Mouse (Mus musculus) myocyte (in vitro differentiated cells): ENCODE measurements around the gene Gm3159.
"Not testable (repeated sequence)": the region's sequence is repeated elsewhere in the genome, so short reads cannot be mapped to it uniquely, and the experiment has no call there.

ENCODE experiments used
- E2F4 ChIP-seq: IDR thresholded peaks from one replicate; pipeline ENCODE4 v1.6.1; 2011; ENCODE audit warnings: mild to moderate bottlenecking, control low read depth, moderate library complexity; ENCODE audit not compliant: insufficient read depth
- MYOG ChIP-seq, 3 experiments: IDR thresholded peaks; one replicate each; pipeline ENCODE4 v1.6.1; 2011; ENCODE audit warnings: control low read depth in 2 of 3, low read depth in 2 of 3, mild to moderate bottlenecking in 2 of 3; ENCODE audit not compliant: insufficient read length in 2 of 3, control insufficient read depth in 1 of 3, insufficient read depth in 1 of 3
- POLR2A ChIP-seq: IDR thresholded peaks from one replicate; pipeline ENCODE4 v1.6.1; 2011; ENCODE audit warnings: low read depth, mild to moderate bottlenecking, control low read depth, moderate library complexity; ENCODE audit not compliant: insufficient read length
- REST ChIP-seq: IDR thresholded peaks from one replicate; pipeline ENCODE4 v1.6.1; 2011; ENCODE audit warnings: mild to moderate bottlenecking, control low read depth, moderate library complexity; ENCODE audit not compliant: insufficient read depth, insufficient read length
- TCF3 ChIP-seq: IDR thresholded peaks from one replicate; pipeline ENCODE4 v1.6.1; 2011; ENCODE audit warnings: low read depth, control low read depth; ENCODE audit not compliant: insufficient read length
- USF1 ChIP-seq: IDR thresholded peaks from one replicate; pipeline ENCODE4 v1.6.1; 2011; ENCODE audit warnings: low read depth, mild to moderate bottlenecking, control low read depth, moderate library complexity

DNA sequence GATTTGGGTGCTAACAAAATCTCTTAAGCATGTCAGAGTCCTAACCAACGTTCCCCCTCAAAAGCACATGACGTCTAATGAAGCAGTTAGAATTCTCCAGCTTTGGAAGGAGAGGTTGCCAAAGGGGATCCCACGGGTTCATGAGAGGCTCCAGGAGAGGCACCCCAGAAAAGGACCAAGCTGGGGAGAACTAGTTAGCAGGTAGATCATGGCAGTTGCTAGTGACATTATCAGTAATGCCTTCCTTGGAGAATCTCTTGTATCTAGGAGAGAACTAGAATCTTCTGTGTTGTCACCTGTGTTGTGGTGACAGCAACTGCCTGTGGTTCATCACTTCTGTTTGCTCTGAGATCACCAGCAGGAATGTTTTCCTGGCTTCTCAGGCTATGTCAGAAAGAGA is at the start of gene Gm3159:
- not testable (repeated sequence) for TF ChIP-seq MYOG (IDR thresholded peaks at IDR 0.05; ENCODE audit: control insufficient read depth in 1 of 3, insufficient read depth in 1 of 3, insufficient read length in 2 of 3, low read depth in 2 of 3); POLR2A; REST; USF1; TCF3; E2F4
